Mouse (Mus musculus) limb, embryonic 15.5 days (tissue): Measurements from ENCODE around the gene Galnt15. TPM values are rescaled to one million over a fixed set of nuclear protein-coding genes. Genes with fewer than 3 reads are reported as not detected.
"Not testable (repeated sequence)": the region's sequence is repeated elsewhere in the genome, so short reads cannot be mapped to it uniquely, and the experiment has no call there.

Experiments used
- ATAC-seq: fragments of 200-750 bp; cut with Nextera tagmentation; 2 replicates; pipeline ENCODE4 v1.8.0; 2017; ENCODE audit warnings: low read depth, moderate TSS enrichment; ENCODE audit not compliant: insufficient number of reproducible peaks, low FRiP score, low TSS enrichment
- H3K27ac ChIP-seq: fragments of 300-500 bp; sonication (generic); 2 replicates; pipeline ENCODE4 v1.5.1; 2015; ENCODE audit warnings: moderate library complexity, mild to moderate bottlenecking, inconsistent platforms
- H3K27me3 ChIP-seq: fragments of 300-500 bp; sonication (generic); 2 replicates; pipeline ENCODE4 v1.6.1; 2015; ENCODE audit warnings: inconsistent platforms
- H3K36me3 ChIP-seq: fragments of 300-500 bp; sonication (generic); 2 replicates; pipeline ENCODE4 v1.6.1; 2015; ENCODE audit warnings: inconsistent platforms
- H3K4me1 ChIP-seq: fragments of 300-500 bp; sonication (generic); 2 replicates; pipeline ENCODE4 v1.6.1; 2015; ENCODE audit warnings: inconsistent platforms
- H3K4me2 ChIP-seq: fragments of 300-500 bp; sonication (generic); 2 replicates; pipeline ENCODE4 v1.6.1; 2015; ENCODE audit warnings: mild to moderate bottlenecking, inconsistent platforms
- H3K4me3 ChIP-seq: fragments of 300-500 bp; sonication (generic); 2 replicates; pipeline ENCODE4 v1.5.1; 2015; ENCODE audit warnings: mild to moderate bottlenecking, inconsistent platforms
- H3K9ac ChIP-seq: fragments of 300-500 bp; sonication (generic); 2 replicates; pipeline ENCODE4 v1.6.1; 2015; ENCODE audit warnings: inconsistent platforms
- H3K9me3 ChIP-seq: fragments of 300-500 bp; sonication (generic); 2 replicates; pipeline ENCODE4 v1.6.1; 2016; ENCODE audit warnings: inconsistent platforms
- WGBS: fragments of 180-500 bp; shearing (Covaris S2); methylation state at CpG from one replicate; pipeline ENCODE4 v1.1.7; 2015; 5-methylcytosine and 5-hydroxymethylcytosine counted together
- polyA plus RNA-seq: library from polyadenylated mRNA; unstranded; fragments of >200 nt; fragmentation: Nextera tagmentation; extraction: Ambion mirVana; gene quantifications from 2 replicates; pipeline ENCODE4 v1.2.1, GENCODE M21; 2015

Gene Galnt15
- polyA plus RNA-seq, 1 experiment from 2014 or later: 0.24 TPM

DNA sequence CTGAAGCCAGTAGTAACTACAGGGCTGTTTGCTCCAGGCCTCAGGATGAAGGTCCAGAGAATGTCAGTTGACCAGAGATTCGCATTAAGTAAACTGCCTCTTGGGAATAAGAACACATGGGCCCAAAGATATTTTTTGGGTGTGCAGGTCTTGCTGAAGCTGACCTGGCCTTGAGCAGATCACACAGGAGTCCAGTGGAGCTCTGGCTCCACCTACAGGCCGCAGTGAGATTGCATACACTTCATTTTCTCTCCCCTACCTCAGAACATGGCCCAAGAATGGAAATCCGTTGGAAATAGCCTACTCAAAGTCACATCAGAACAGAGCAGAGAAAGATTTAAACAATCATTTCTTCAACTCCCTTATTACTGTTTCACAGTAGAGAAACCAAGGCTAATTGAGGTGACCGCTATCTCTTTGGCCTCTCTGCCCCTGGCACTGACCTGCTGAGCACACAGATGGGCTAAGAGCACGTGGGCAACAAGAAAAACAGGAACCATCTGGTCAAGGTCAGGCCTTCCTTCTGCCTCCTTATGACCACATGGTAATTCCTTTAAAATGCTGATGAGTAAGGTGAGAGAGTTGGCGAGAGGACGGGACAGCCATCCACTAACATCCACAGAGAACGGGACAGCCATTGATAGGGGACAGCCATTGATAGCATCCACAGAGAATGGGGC, 48.2 kb downstream of the Galnt15 start:
- 48% methylated on average over 8 of the region's 8 CpGs for WGBS
- H3K4me2 ChIP-seq: no peak overlapping the region
- H3K27me3 ChIP-seq: no peaks in the 10 kb centered on the region
- no peak overlapping the region for H3K4me3 ChIP-seq
- H3K9ac ChIP-seq: no peak overlapping the region
- no peaks in the 10 kb centered on the region for H3K4me1 ChIP-seq
- no peak overlapping the region for H3K27ac ChIP-seq
- no peak for ATAC-seq
- H3K36me3 ChIP-seq: peaks cover 12% of the 10 kb centered on the region
- H3K9me3 ChIP-seq: no peaks in the 10 kb centered on the region

DNA sequence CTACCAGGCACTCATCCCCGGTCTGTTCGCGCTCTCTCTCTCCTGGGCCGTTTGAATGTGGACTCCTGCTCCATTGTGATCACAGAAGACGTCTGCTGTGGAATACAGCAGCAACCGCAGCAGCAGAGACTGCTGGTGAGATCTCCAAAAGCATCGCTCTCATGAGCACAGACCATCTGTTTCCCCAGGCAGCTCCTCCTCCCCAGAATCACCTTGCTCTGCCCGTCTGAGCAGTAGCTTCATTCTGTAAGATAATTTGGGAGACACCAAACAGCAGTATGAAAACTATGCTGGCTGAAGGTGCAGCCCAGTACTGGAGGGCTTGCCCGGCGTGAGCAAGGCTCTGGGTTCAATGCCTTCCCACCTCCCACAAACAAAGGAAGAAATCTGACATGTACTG, 52.2 kb downstream of the Galnt15 start:
- ATAC-seq: no peak
- no peaks in the 10 kb centered on the region for H3K9me3 ChIP-seq
- 80% methylated on average over 10 of the region's 10 CpGs for WGBS

DNA sequence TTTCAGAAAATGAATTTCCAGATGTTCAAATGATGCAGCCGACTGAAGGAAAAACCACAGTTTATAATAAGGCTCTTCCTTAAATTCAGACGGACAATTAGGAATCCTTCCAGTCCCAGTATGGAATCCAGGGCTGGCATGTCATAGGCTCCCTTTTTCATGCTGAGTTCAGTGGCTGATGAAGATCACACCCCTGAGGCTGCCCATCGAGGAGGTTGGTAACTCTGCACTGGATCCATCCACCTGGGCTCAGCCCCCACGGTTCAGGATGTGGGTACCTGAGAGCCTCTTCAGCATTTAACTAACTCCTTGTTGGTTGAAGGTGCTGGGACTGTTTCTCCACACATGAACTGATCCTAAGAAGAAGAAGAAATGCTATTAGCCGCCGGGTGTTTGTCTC, 54.1 kb downstream of the Galnt15 start:
- no peak for ATAC-seq
- Histone ChIP-seq H3K27me3 (no peaks in the 10 kb centered on the region), H3K4me2 (no peak overlapping the region), H3K4me3 (no peak overlapping the region), H3K9me3 (no peaks in the 10 kb centered on the region), H3K4me1 (peaks cover 6% of the 10 kb centered on the region; the same call in 1 of the 2 replicates), H3K9ac (no peak overlapping the region), H3K36me3 (peaks cover 25% of the 10 kb centered on the region), H3K27ac (no peak overlapping the region)
- WGBS: 93% methylated on average over 6 of the region's 6 CpGs

More for the DNA sequence above, 52.2 kb downstream of the Galnt15 start:
- H3K9ac ChIP-seq: no peak overlapping the region
- H3K27ac ChIP-seq: no peak overlapping the region
- no peak overlapping the region for H3K4me3 ChIP-seq
- no peaks in the 10 kb centered on the region for H3K27me3 ChIP-seq
- no peak overlapping the region for H3K4me2 ChIP-seq
- H3K36me3 ChIP-seq: peaks cover 25% of the 10 kb centered on the region
- 0 out of 2 replicates have a peak, but pooled peaks cover 1% of the 10 kb centered on the region for H3K4me1 ChIP-seq

DNA sequence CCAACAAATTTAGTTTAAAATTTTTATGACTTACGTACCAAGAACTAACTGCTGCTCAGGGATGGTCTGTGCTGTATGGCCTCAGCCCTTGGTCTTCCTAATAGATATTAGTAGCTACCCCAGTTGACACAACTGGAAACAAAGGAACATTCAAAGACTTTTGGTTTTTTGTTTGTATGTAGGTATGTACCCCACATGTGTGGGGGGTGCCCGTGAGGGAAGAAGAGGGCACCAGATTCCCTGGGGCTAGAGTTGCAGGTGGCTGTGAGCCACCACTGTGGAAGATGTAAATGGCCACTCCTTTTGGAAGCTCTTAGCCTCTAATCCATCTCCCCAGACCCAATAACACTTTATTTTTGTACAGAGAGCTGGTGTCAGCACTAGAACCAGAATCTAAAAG, 54.7 kb downstream of the Galnt15 start:
- Histone ChIP-seq H3K9me3 (no peaks in the 10 kb centered on the region), H3K4me2 (no peak overlapping the region), H3K27ac (no peak overlapping the region), H3K4me3 (no peak overlapping the region), H3K4me1 (peaks cover 6% of the 10 kb centered on the region; the same call in 1 of the 2 replicates), H3K9ac (no peak overlapping the region), H3K27me3 (no peaks in the 10 kb centered on the region), H3K36me3 (peaks cover 25% of the 10 kb centered on the region)
- 89% methylated on average over 2 of the region's 2 CpGs for WGBS
- ATAC-seq: no peak

DNA sequence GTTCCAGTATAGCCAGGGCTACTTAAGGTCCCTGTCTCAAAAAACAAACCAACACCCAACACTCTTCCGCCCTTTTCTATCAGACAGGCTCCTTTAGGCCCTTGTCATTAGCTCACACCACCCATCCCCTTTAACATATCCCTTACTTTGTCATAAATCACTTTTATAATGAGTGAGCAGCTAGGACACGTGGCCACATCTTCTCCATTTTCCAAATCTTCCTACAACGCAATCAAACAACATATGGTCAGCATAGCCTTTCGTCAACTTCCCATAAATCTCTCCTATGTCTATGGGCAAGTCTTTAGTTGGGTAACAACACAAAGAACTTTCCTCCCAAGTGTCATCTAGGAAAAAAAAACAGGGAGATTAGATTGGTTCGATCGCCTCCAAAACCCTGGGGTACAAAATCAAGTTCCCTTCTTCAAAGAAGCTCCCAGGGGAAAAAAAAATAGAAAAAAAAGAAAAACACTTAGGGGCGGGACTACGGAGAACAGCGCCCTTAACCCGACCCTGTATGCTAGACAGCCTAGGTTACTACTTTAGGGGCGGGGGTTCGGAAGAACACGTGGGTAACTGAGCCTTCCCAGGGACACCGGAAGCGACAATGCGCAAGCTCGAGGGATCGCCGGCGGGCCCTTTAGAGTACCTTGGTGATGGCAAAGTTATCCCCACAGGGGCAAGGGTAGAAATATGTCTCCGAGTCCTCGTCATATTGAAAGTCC, 56.1 kb downstream of the Galnt15 start, which contains the start of gene Oxnad1:
TSS of gene Oxnad1 (plus strand) at position 614 of the 725 bp plus-strand sequence.
- peak within 1 kb of the TSS; percentile 62 for H3K9ac ChIP-seq
- peak within 1 kb of the TSS; percentile 72 for H3K4me3 ChIP-seq
- peak; percentile 91 for ATAC-seq
- H3K9me3 ChIP-seq: no peaks in the 10 kb centered on the region
- H3K27me3 ChIP-seq: no peaks in the 10 kb centered on the region
- peak within 1 kb of the TSS; percentile 94 for H3K27ac ChIP-seq
- peaks cover 6% of the 10 kb centered on the region; the same call in 1 of the 2 replicates for H3K4me1 ChIP-seq
- WGBS: 2% methylated on average over 22 of the region's 22 CpGs
- H3K36me3 ChIP-seq: peaks cover 25% of the 10 kb centered on the region
- H3K4me2 ChIP-seq: peak within 1 kb of the TSS; percentile 59

DNA sequence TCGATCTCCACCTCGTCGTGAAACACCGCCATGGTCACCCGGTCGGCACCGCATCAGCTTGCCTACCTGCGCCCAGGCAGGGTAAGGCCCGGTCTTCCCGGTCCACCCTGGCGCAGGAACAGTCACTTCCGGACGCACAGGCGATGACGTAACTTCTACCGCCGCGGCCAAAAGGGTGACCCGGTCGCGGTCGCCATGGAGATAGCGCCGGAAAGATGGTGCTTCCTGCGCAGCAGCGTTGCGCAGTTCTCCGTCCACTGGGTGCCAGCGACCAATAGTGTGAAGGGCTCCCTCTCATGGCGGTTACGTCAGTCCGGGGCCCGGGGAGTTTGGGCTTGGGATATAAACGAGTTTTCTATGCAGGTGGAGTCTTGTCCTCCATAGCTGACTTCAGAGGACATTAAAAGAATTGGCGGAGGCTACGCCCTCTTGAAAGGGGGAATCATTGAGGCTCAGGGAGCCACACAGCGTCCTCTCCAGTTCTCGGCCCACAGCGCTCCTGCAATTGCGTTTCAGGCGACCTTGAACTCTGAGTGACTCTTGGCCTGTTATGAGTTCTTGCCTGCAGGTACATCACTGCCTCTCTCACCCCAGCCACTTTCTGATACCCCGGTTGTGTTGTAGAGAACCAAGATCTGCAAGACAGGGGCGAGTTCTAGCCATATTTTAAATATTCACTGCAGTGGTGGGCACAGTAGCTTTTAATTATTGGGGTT, 56.9 kb downstream of the Galnt15 start, which contains the start of gene Dph3:
TSS of gene Dph3 (minus strand) at position 244 of the 716 bp plus-strand sequence.
- peaks cover 25% of the 10 kb centered on the region for H3K36me3 ChIP-seq
- H3K4me1 ChIP-seq: peaks cover 6% of the 10 kb centered on the region; the same call in 1 of the 2 replicates
- H3K9me3 ChIP-seq: no peaks in the 10 kb centered on the region
- peak within 1 kb of the TSS; percentile 59 for H3K4me2 ChIP-seq
- under 1% methylated on average over 43 of the region's 43 CpGs for WGBS
- no peaks in the 10 kb centered on the region for H3K27me3 ChIP-seq
- H3K27ac ChIP-seq: peak within 1 kb of the TSS; percentile 94
- H3K4me3 ChIP-seq: peak within 1 kb of the TSS; percentile 72
- peak; percentile 95 for ATAC-seq
- H3K9ac ChIP-seq: peak within 1 kb of the TSS; percentile 62

DNA sequence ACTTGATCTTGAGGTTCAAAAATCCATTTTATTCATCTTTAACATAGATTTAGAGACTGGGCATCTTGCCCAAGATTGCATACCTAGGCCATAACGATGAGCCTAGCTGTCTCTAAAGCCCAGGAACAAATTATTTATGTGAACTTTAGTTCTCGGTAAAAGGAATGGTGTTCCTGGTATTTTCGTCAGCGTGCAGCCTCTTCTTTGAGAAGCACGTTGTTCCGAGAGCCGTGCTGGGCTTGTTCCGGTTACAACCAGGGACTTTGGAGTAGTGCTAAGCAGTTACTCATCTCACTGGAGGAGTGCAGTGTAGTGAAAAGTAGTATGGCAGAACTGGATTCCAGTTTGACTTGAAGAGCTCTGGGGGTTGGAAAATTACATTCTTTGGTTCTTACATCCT, 57.4 kb downstream of the Galnt15 start:
- peak overlapping the region; percentile 72 for H3K4me3 ChIP-seq
- no peaks in the 10 kb centered on the region for H3K27me3 ChIP-seq
- H3K27ac ChIP-seq: peak overlapping the region; percentile 94
- no peak for ATAC-seq
- no peak overlapping the region for H3K9ac ChIP-seq
- 19% methylated on average over 8 of the region's 8 CpGs for WGBS
- peak overlapping the region; percentile 59 for H3K4me2 ChIP-seq
- peaks cover 20% of the 10 kb centered on the region for H3K36me3 ChIP-seq
- H3K4me1 ChIP-seq: peaks cover 10% of the 10 kb centered on the region
- no peaks in the 10 kb centered on the region for H3K9me3 ChIP-seq

DNA sequence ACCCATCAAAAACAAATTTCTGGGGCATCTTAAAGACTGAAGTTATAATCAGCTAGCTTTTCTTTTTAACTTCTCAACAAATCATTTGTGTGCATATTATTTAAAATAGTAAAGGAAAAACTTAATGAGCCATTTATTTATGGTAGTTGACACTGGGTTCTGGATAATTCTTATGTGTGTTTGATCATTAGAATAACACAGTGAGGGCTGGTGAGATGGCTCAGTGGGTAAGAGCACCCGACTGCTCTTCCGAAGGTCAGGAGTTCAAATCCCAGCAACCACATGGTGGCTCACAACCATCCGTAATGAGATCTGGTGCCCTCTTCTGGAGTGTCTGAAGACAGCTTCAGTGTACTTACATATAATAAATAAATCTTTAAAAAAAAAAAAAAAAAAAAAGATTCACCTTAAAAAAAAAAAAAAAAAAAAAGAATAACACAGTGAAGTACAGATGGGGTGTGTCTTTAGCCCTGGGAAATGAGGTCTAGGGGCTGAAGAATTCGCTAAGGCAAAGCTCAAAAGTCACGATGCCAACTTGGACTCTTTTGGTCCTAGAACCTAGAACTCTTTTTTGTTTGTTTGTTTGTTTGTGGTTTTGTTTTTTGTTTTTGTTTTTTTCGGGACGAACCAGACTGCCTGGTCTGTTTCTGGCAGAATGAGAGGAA, 58.9 kb downstream of the Galnt15 start:
- not testable (repeated sequence) for ATAC-seq, H3K9me3 ChIP-seq, H3K9ac ChIP-seq, H3K27me3 ChIP-seq, H3K27ac ChIP-seq, H3K4me2 ChIP-seq, H3K4me3 ChIP-seq
- H3K4me1 ChIP-seq: peaks cover 14% of the 10 kb centered on the region
- H3K36me3 ChIP-seq: peaks cover 14% of the 10 kb centered on the region
- 91% methylated on average over 7 of the region's 7 CpGs for WGBS

DNA sequence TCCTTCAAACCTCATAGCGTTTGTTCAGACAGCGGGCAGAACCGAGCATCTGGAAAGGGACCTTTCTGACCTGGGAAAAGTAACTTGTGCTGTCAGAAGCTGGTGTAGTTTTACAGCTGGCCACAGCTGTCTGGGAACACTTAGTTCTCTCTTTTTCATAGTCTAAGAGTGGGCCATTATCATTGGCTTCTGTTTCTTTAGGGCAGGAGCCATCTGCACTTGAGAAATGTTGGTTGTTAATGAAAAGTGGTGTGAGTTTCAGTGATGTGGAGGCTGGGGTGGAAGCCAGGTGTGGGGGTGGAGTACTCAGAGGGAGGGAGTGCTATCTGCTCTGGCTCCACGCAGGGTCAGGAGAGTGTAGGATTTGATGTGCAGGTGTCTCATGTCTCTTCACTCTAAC, 62.3 kb downstream of the Galnt15 start:
- Histone ChIP-seq H3K4me3 (no peak overlapping the region), H3K27me3 (no peaks in the 10 kb centered on the region), H3K9me3 (no peaks in the 10 kb centered on the region), H3K4me1 (peaks cover 12% of the 10 kb centered on the region), H3K36me3 (peaks cover 27% of the 10 kb centered on the region), H3K9ac (no peak overlapping the region), H3K4me2 (no peak overlapping the region), H3K27ac (no peak overlapping the region)
- 26% methylated on average over 4 of the region's 4 CpGs for WGBS
- ATAC-seq: no peak

DNA sequence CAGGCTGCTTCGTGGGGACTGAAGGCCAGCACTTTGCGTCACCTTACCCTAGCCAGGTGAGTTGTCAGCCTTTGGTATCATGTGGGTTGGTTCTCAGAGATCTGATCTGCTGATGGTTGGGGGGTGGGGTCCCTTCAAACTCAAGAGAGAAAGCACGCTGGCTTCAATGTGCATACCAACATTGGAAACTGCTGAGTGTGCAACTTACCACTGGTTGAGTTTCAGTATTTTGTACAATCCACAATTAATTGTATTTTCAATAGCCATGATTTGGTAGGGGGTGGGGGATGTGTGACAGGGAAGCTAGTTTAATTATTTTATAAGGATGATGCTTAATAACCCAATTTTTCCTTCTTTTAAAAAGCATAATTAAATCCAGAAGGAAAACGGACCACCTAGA, 62.9 kb downstream of the Galnt15 start:
- Histone ChIP-seq H3K4me3 (no peak overlapping the region), H3K36me3 (peaks cover 32% of the 10 kb centered on the region), H3K27ac (no peak overlapping the region), H3K9me3 (no peaks in the 10 kb centered on the region), H3K9ac (no peak overlapping the region), H3K27me3 (no peaks in the 10 kb centered on the region), H3K4me1 (peaks cover 8% of the 10 kb centered on the region; the same call in 1 of the 2 replicates), H3K4me2 (no peak overlapping the region)
- ATAC-seq: no peak
- WGBS: 62% methylated on average over 4 of the region's 4 CpGs

DNA sequence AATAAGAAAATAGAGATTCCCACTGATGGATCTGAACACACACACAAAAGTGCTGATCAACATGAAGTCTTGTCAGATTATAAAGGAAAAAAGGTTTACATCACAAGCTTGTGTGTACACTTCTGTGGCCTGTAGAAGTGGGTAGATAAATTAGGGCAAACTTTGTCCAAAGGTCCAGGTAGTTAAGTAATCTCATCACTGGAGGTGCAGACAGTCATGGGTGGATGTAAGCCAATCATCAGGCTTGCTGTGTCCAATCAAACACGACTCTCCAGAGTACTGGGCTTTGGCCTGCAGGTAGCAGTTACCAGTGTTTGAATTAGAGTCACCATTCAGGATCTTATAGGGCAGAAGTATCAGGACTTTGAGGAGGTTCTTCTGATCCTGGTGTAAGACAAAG, 64.2 kb downstream of the Galnt15 start:
- H3K27ac ChIP-seq: no peak overlapping the region
- H3K4me1 ChIP-seq: peaks cover 8% of the 10 kb centered on the region; the same call in 1 of the 2 replicates
- H3K36me3 ChIP-seq: peaks cover 45% of the 10 kb centered on the region

More for the DNA sequence above, 64.2 kb downstream of the Galnt15 start:
- H3K9ac ChIP-seq: no peak overlapping the region
- H3K4me2 ChIP-seq: no peak overlapping the region
- no peaks in the 10 kb centered on the region for H3K9me3 ChIP-seq
- WGBS: 84% methylated on average over 1 of the region's 1 CpGs
- no peak for ATAC-seq
- H3K4me3 ChIP-seq: no peak overlapping the region
- H3K27me3 ChIP-seq: no peaks in the 10 kb centered on the region
